ENCODE assay signal across 14 mouse cellular contexts in the genomic region with DNA sequence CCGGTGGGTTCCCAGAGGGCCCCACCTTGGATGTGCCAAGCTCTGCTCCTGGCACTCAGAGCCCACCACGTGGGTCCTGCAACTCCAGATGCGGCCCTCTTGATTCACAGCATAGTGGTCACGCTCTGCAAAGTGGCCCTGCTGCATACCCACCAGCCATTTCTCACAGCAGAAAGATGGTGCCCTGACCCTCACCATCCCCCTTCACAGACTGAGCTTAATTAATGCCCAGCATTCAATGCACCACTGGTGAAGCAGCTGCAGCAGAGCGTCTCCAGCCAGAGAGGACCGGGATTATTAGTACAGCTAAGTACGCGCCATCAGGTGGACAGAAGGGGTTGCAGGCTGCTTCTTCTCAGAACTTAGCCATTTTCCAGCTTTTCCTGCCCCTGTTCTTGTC.
DNase-seq lines count a peak whose midpoint lies in the region; ATAC-seq and TF ChIP-seq lines count a peak whose summit lies in the region.
"Had no signal": no experiment of that assay in that cellular context is flagged by ENCODE, and none has a peak within 500 bp of the region (broad histone marks: within the 10 kb centered on the region; RNA-seq: fewer than 3 reads in every experiment).

No protein-coding gene starts in this region.

- no peaks in the 10 kb centered on the region for H3K9me3 ChIP-seq in kidney, embryonic 16.5 days (ENCODE audit: low read length)
- no peaks in the 10 kb centered on the region for H3K9me3 ChIP-seq in embryonic facial prominence, embryonic 11.5 days (replicated peaks; ENCODE audit: control insufficient read depth, low read length)
- no peaks in the 10 kb centered on the region for H3K9me3 ChIP-seq in hindbrain, embryonic 13.5 days
- H3K9me3 ChIP-seq in midbrain, embryonic 14.5 days (ENCODE audit: control insufficient read depth, low read length): no peaks in the 10 kb centered on the region
- H3K9me3 ChIP-seq in intestine, postnatal 0 days (ENCODE audit: control insufficient read depth): no peaks in the 10 kb centered on the region
- H3K9me3 ChIP-seq: embryonic facial prominence, embryonic 12.5 days; intestine, embryonic 15.5 days had no signal

- no peak for TF ChIP-seq CTCF in intestine, postnatal 0 days (IDR thresholded peaks at IDR 0.05; ENCODE audit: low read depth)

- no peak overlapping the region for H3K27ac ChIP-seq in kidney, embryonic 16.5 days (ENCODE audit: low read length)
- H3K27ac ChIP-seq in embryonic facial prominence, embryonic 11.5 days (replicated peaks; ENCODE audit: low read depth, low read length): no peak overlapping the region
- H3K27ac ChIP-seq in hindbrain, embryonic 13.5 days: no peak overlapping the region; the same call in 1 of the 2 replicates
- H3K27ac ChIP-seq in midbrain, embryonic 14.5 days (replicated peaks; ENCODE audit: low read depth, low read length): no peak overlapping the region
- H3K27ac ChIP-seq in intestine, postnatal 0 days (ENCODE audit: low read depth, low read length): no peak overlapping the region
- H3K27ac ChIP-seq: embryonic facial prominence, embryonic 12.5 days; intestine, embryonic 15.5 days had no signal

- no peak for DNase-seq in kidney, adult 9 months
- peak; percentile 12 for DNase-seq in embryonic facial prominence, embryonic 11.5 days (ENCODE audit: low spot score)
- peak; percentile 57 for DNase-seq in midbrain, embryonic 14.5 days
- DNase-seq in layer of hippocampus, postnatal 25 days (ENCODE audit: extremely low spot score in 1 of 2, low spot score in 1 of 2): no peak
- no peak for DNase-seq in ovary, postnatal 36 days (ENCODE audit: low spot score)
- DNase-seq: cerebellum, adult 11-12 months; cerebellum, postnatal 36 days; heart, adult 18-20 months; lung, postnatal 36 days had no signal

- H3K36me3 ChIP-seq in kidney, embryonic 16.5 days (ENCODE audit: insufficient read depth, low read length): no peaks in the 10 kb centered on the region
- no peaks in the 10 kb centered on the region for H3K36me3 ChIP-seq in embryonic facial prominence, embryonic 11.5 days (replicated peaks; ENCODE audit: control insufficient read depth, insufficient read depth, low read depth, low read length)
- H3K36me3 ChIP-seq in hindbrain, embryonic 13.5 days: no peaks in the 10 kb centered on the region
- H3K36me3 ChIP-seq in midbrain, embryonic 14.5 days (ENCODE audit: control insufficient read depth, insufficient read depth, low read length): no peaks in the 10 kb centered on the region
- H3K36me3 ChIP-seq in intestine, postnatal 0 days (ENCODE audit: control insufficient read depth, insufficient read depth): no peaks in the 10 kb centered on the region
- H3K36me3 ChIP-seq: embryonic facial prominence, embryonic 12.5 days; intestine, embryonic 15.5 days had no signal

- H3K27me3 ChIP-seq in kidney, embryonic 16.5 days (ENCODE audit: insufficient read depth, low read length): no peaks in the 10 kb centered on the region
- no peaks in the 10 kb centered on the region for H3K27me3 ChIP-seq in embryonic facial prominence, embryonic 11.5 days (ENCODE audit: control insufficient read depth, insufficient read depth, low read length)
- H3K27me3 ChIP-seq in hindbrain, embryonic 13.5 days: peaks cover 4% of the 10 kb centered on the region; the same call in 1 of the 2 replicates
- H3K27me3 ChIP-seq in midbrain, embryonic 14.5 days (ENCODE audit: control insufficient read depth, insufficient read depth, low read length): no peaks in the 10 kb centered on the region
- H3K27me3 ChIP-seq in intestine, postnatal 0 days (replicated peaks; ENCODE audit: control insufficient read depth, insufficient read depth, low read length): no peaks in the 10 kb centered on the region
- H3K27me3 ChIP-seq: embryonic facial prominence, embryonic 12.5 days; intestine, embryonic 15.5 days had no signal

- no peak overlapping the region for H3K9ac ChIP-seq in kidney, embryonic 16.5 days (replicated peaks; ENCODE audit: low read length)
- no peak overlapping the region for H3K9ac ChIP-seq in embryonic facial prominence, embryonic 11.5 days (replicated peaks; ENCODE audit: low read length)
- no peak overlapping the region for H3K9ac ChIP-seq in hindbrain, embryonic 13.5 days
- no peak overlapping the region for H3K9ac ChIP-seq in midbrain, embryonic 14.5 days (replicated peaks; ENCODE audit: low read length)
- no peak overlapping the region for H3K9ac ChIP-seq in intestine, postnatal 0 days (ENCODE audit: low read depth, low read length)
- H3K9ac ChIP-seq: embryonic facial prominence, embryonic 12.5 days; intestine, embryonic 15.5 days had no signal

- peaks cover 10% of the 10 kb centered on the region for H3K4me1 ChIP-seq in kidney, embryonic 16.5 days (ENCODE audit: insufficient read depth, low read length)
- no peaks in the 10 kb centered on the region for H3K4me1 ChIP-seq in embryonic facial prominence, embryonic 11.5 days (ENCODE audit: control insufficient read depth, insufficient read depth, low read length)
- peaks cover 17% of the 10 kb centered on the region for H3K4me1 ChIP-seq in hindbrain, embryonic 13.5 days (replicated peaks)
- H3K4me1 ChIP-seq in midbrain, embryonic 14.5 days (ENCODE audit: control insufficient read depth, insufficient read depth, low read length): 0 out of 2 replicates have a peak, but pooled peaks cover 8% of the 10 kb centered on the region
- no peaks in the 10 kb centered on the region for H3K4me1 ChIP-seq in intestine, postnatal 0 days (replicated peaks; ENCODE audit: control insufficient read depth, insufficient read depth, low read length)

- ATAC-seq in kidney, embryonic 16.5 days (ENCODE audit: low FRiP score, low TSS enrichment): peak; percentile 54
- no peak for ATAC-seq in embryonic facial prominence, embryonic 11.5 days (replicated peaks; ENCODE audit: insufficient number of reproducible peaks, low FRiP score, low TSS enrichment, low read depth)
- peak; percentile 60 for ATAC-seq in hindbrain, embryonic 13.5 days (ENCODE audit: low FRiP score)
- ATAC-seq in midbrain, embryonic 14.5 days (ENCODE audit: low FRiP score, low TSS enrichment): 0 out of 2 replicates have a peak, but pooled peaks have one; percentile 19
- ATAC-seq in intestine, postnatal 0 days: no peak
- ATAC-seq: intestine, embryonic 15.5 days had no signal

- no peak overlapping the region for H3K4me3 ChIP-seq in kidney, embryonic 16.5 days (ENCODE audit: low read length)
- no peak overlapping the region for H3K4me3 ChIP-seq in embryonic facial prominence, embryonic 11.5 days (ENCODE audit: low read depth, low read length)
- no peak overlapping the region for H3K4me3 ChIP-seq in hindbrain, embryonic 13.5 days
- no peak overlapping the region for H3K4me3 ChIP-seq in midbrain, embryonic 14.5 days (replicated peaks; ENCODE audit: low read depth, low read length)
- H3K4me3 ChIP-seq in intestine, postnatal 0 days (ENCODE audit: low read depth, low read length): no peak overlapping the region
- H3K4me3 ChIP-seq: embryonic facial prominence, embryonic 12.5 days; intestine, embryonic 15.5 days had no signal

- 55% methylated on average over 8 of the region's 8 CpGs for WGBS in kidney, embryonic 16.5 days
- 63% methylated on average over 8 of the region's 8 CpGs for WGBS in embryonic facial prominence, embryonic 11.5 days
- WGBS in hindbrain, embryonic 13.5 days: 36% methylated on average over 8 of the region's 8 CpGs
- WGBS in midbrain, embryonic 14.5 days: 34% methylated on average over 8 of the region's 8 CpGs
- 78% methylated on average over 8 of the region's 8 CpGs for WGBS in intestine, postnatal 0 days

- no peak overlapping the region for H3K4me2 ChIP-seq in kidney, embryonic 16.5 days (replicated peaks; ENCODE audit: low read depth, low read length)
- H3K4me2 ChIP-seq in embryonic facial prominence, embryonic 11.5 days (ENCODE audit: low read depth, low read length): no peak overlapping the region
- H3K4me2 ChIP-seq in hindbrain, embryonic 13.5 days: 0 out of 2 replicates have a peak overlapping the region, but pooled peaks have one; percentile 8
- no peak overlapping the region for H3K4me2 ChIP-seq in midbrain, embryonic 14.5 days (ENCODE audit: low read length)
- no peak overlapping the region for H3K4me2 ChIP-seq in intestine, postnatal 0 days (replicated peaks; ENCODE audit: low read depth)
- H3K4me2 ChIP-seq: embryonic facial prominence, embryonic 12.5 days; intestine, embryonic 15.5 days had no signal

Comparison
In these comparisons a context has a peak if more than half of its experiments do, and no peak if none do; other contexts are left out.
1. ATAC-seq: peak in kidney, embryonic 16.5 days (single experiment), hindbrain, embryonic 13.5 days (single experiment) and midbrain, embryonic 14.5 days (single experiment); none in embryonic facial prominence, embryonic 11.5 days (single experiment) and intestine, postnatal 0 days (single experiment).
2. DNase-seq: peak in embryonic facial prominence, embryonic 11.5 days (single experiment) and midbrain, embryonic 14.5 days (single experiment); none in kidney, adult 9 months (single experiment), layer of hippocampus, postnatal 25 days (0 of 2) and ovary, postnatal 36 days (single experiment).